Mouse (Mus musculus) left cerebral cortex, postnatal 10 days (tissue): ENCODE measurements around the gene Gprc6a. TPM values are rescaled to one million over a fixed set of nuclear protein-coding genes. Genes with fewer than 3 reads are reported as not detected.

Source experiments
- DNase-seq, 2 experiments: peaks; one replicate each; pipeline ENCODE4 v3.0.0; 2021 to 2022; ENCODE audit warnings: low spot score in 2 of 2, mixed read lengths in 1 of 2; ENCODE audit errors: extremely low spot score in 1 of 2
- intact Hi-C: fragments of 180-260 bp; cut with DNase I; formaldehyde crosslinking; loops from one replicate; pipeline ENCODE4 v1.15.1; 2025
- total RNA-seq, 2 experiments: library from RNA; stranded (reverse); gene quantifications; 2 replicates each; pipeline ENCODE4 v1.2.3; 2021

The Gprc6a gene
- not detected for total RNA-seq

DNA sequence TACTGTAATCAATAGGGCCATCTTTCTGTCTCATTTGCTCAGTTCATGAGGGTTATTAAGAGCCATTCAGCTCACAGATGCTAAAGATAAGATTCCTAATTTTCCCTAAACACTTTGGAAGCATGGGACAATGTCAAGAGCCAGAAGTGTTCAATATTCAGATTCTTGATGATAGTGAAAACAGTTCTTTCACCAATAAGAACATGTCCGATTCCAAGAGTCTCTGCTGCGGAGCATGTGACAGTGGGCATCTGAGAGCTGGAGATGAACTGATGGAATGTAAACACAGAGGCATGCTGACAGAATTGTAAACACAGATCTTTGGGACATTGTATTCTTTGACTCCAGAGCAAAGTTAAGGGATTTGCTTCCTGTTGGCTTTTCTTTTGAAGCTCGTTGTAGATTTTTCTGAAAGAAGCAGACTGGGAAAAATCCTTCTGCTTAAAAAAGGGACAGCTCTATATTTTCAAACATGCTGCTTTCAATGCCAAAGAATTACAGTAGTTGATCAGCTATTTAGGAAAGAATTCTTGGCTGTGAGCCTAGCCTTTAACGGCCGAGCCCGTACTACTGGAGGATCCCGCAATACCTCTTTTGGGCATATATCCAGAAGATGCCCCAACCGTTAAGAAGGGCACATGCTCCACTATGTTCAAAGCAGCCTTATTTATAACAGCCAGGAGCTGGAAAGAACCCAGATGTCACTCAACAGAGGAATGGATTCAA, at the start of gene Gprc6a:
Gprc6a (minus strand) TSS at position 51 of the 726 bp plus-strand sequence.
- DNase-seq = peak in 1 of 2 experiments; percentile 2
- intact Hi-C loops = no loop called here

DNA sequence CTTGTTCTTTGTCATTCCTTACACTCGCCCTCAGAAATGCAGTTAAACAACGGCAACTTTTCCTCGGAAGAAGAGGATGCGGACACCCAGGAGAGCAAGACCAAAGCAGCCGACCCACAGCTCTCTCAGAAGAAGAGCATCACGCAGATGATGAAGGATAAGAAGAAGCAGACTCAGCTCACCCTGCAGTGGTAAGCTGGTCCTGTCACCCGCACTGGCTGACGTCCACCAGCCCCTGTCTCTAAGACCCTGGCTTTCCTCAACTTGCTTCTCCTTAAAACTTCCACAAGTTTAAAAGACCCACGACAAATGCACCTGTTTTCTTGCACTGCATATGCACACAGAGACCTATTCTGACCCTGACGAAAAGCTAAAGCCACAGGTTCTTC, 47.0 kb upstream of the Gprc6a start:
- intact Hi-C loops = no loop called here
- DNase-seq = no peak

DNA sequence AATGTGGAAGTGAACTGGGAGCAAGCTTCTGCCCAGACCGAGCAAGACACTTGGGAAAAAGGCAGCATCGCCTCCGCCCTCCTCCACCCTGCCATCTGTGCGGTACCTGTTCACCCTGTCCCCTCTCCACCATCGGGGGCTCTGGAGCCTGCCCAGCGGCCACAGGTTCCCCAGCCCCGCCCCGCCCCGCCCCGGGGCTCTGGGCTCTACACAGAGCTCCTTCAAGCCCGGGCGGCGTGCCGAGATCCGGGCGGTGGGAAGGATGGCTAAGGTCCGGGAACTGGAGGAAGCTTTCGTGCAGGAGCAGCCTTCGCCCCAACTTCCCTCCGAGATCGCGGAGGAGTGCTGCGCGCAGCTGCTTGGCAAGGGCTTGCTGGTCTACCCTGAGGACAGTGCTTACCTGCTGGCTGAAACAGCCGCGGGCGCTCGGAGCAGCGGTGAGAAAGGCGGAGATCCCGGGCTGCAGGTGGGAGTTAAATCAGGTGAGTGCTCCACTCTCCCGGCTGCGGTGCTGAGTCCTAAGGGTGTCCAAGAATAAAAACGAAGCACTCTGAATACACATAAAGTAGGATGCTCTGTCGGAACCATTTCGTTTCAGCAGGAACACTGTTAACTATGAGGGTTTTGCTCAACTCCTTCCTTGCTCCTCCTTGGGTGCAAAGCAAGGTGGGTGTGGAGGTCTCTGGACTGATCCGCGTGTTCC, 46.4 kb upstream of the Gprc6a start, which contains the start of gene Rfx6:
Rfx6 (plus strand) TSS at position 209 of the 703 bp plus-strand sequence.
- DNase-seq = peak in 1 of 2 experiments; percentile 24
- intact Hi-C loops = no loop called here

DNA sequence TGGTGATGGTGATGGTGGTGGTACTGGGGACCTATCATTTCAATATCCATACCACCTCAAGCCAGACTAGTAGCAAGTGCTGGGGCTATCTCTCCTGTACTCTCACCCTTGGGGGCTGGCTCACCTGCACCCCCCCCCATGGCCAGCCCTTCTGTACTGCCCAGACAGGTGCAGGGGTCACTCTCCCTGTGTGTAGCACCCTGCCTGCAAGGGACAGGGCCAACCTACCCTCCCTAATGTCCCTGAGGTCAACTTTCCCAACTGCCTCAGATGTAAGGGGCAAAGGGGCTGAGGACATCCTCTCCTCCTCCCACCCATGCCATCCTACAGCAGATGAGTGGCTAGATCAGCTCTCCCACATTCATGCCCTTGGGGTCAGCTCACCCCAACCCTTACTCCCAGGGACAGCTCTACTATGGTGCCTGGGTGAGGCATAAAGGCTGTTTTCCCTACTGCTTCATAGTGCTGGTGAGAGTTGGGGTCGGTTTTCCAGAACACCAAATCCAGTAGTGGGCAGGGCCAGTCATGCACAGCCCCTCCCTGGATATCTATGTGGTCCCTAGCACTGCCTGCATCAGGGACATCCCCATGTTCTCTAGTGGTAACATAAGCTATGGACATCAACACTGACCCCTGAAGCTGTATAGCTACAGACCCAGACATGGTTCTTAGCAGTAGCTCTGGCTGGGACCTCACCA, 41.0 kb upstream of the Gprc6a start:
- no peak for DNase-seq
- intact Hi-C loops = no loop called here

DNA sequence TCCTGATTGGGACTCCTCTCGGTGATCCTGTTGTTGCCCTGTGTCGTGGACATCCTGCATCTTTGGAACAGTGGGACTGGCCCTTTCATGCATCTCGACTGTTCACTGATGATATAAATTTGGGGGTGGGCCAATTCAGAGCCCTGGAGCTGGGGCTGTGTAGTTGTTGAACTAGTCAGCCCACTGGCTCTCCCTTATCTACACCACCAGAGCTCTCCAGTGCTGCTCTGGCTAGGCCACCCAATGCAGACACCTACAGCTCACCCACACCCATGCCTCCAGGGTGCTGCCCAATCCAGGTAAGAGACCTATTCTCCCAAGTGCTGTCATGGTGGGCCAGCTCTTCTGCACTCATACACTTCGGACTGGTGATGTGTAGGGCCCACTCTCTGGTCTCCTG, 40.3 kb upstream of the Gprc6a start:
- no peak for DNase-seq
- intact Hi-C loops = no loop called here

DNA sequence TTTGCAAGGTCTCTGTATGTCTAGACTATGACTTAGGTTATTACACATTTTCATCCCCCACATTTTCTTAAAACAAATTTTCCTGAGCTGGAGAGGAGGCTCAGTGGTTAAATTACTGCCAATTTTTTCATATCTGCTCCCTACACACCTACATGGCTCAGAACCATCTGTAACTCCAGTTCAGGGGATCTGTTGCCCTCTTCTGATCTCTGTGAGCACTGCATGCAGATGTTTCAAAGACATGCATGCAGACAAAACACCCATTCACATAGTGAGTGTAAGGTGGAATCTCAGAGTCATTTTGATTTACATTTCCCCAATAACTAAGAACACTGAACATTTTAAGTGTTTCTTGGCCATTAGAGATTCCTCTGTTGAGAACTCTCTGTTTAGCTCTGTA, 38.1 kb upstream of the Gprc6a start:
- no peak for DNase-seq
- intact Hi-C loops = no loop called here

DNA sequence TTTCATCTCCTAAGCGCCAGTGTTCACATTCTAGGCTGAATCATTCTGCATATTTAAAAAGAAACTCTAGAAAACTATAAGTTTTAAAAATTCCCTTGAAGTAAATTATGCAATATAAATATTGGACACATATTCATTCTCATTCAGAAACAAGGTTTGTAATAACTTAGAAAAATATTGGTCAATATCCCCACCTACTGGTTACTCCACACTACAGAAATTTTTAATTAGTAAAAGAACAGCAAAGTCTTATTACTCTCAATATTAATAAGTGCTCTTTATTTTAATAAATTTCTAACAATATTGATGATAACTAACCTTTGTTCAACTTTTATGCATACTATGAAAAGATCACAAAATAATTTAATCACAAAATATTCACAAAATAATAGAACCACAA, 26.1 kb upstream of the Gprc6a start:
- DNase-seq = no peak
- intact Hi-C loops = loop anchor here (2.0 to 5.0 kb wide), 2 partner anchors 60 to 103 kb away; no protein-coding TSS in a partner anchor

DNA sequence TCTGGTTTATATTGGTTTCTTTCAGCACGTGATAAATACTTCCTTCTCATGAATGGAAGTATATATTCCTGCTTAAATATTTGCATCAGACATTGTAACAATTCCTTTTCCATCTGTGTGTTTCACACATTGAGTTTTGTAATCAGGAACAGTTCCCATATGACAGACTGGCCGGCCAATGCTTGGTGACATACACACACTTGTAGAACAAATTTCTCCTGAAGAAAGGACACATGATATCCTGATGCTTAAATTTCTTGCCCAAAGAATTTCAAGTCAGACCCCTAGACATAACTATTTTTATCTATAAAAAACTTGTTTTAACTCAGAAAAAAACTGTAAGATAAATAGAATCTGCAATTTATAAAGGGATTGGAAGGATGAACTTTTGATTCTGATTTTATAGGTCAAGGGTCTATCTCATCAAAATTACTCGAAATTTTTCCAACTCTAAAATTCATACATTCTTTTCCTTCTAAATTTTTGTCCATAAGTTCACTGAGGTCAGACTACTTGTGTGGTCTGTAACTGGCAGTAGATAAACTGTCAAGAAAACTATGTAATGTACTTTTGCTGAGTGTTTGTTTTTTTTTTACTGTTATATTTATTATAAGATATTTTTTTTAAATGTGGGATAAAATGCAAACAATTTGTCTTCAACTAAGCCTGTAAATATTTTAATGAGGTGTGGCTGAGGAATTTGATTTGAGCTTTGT, 18.4 kb upstream of the Gprc6a start:
- intact Hi-C loops = no loop called here
- DNase-seq = no peak

DNA sequence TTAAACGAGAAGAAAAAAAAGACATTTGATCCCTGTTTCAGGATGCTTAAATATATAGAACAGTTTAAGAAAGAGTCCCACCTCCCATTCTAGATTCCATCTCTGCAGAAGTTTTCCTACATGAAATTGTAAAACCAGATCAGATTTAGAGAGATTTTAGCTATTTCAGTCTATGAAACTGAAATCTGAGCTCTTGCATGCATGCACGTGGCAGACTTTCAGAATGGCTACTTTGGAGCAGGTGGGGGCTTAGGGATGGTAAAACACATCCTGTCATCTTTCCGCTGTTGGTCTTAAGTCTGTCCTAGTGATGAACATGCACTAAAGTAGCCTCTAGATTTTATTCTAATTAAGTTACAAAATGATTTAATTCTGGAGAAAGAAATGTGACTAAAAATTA, 10.1 kb downstream of the Gprc6a start:
- DNase-seq = no peak
- intact Hi-C loops = no loop called here

DNA sequence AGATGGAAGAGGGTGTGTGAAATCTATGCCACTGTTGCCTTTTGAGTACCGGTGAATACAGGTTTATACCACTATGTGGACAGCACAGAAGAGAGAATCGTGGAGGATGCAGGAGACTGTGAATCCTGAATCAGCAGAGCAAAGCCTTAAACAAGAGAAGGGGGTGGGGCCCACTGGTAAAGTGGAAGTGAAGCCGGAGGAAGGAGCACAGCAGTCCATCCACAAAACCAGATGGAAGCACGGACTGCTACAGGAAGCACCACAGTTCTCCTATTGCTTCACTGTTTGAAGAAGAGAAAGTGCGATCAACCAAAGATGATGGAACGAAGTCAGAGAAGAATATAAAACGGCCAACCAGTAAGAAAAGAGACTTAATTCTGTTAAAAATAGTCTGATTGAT, 11.1 kb downstream of the Gprc6a start:
- DNase-seq = no peak
- intact Hi-C loops = no loop called here

DNA sequence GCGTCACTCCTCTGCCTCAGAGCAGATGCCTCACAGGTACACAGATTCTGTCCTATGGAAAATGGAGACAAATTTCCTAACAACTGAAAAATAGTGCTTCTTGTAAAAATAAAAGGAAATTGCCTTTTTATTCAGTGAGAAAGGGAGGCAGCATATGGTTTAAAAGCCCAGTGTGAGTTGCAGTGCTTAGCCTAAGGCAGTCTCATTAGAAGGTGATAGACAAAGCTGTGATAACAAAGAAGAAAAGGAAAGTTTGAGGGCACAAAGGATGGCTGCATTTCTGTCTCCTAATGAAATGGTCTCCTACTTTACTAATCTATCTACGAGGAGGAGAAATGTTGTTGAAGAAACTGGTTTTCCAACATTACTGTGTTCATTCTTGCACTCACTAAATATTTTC, 12.7 kb downstream of the Gprc6a start:
- intact Hi-C loops = no loop called here
- no peak for DNase-seq

DNA sequence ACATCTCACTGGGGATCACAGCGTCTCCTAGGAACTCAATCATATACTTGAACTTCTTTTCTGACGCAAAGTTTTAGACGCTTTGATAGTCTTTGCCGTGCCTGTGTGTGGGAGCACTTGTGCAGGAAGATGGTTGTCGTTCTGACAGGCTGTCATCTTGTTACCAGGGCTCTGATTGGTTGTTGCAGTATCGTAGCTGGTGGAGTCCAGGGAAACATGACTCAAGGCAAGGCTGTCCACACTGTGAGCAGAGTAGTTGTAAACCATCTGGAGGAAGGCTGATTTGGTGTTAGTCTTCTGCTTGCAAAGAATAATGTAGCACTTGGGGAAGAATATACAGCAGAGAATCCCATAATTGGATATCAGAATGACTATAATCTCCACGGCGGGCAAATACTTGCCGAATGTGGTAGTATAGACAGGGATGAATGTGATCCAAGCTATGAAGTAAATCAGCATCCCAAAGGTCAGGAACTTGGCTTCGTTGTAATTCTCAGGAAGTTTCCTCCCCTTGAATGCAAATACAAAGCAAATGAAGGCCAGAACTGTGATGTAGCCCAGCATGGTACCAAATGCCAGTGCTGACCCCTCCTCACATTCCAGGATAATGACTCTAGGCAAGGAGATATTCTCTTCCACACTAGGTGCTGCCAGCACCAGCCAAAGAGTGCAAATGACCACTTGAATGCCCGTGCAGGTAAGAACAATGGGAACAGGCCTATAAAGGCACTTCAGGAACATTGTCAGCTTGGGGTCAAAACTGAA, 16.3 kb downstream of the Gprc6a start:
- intact Hi-C loops = no loop called here

DNA sequence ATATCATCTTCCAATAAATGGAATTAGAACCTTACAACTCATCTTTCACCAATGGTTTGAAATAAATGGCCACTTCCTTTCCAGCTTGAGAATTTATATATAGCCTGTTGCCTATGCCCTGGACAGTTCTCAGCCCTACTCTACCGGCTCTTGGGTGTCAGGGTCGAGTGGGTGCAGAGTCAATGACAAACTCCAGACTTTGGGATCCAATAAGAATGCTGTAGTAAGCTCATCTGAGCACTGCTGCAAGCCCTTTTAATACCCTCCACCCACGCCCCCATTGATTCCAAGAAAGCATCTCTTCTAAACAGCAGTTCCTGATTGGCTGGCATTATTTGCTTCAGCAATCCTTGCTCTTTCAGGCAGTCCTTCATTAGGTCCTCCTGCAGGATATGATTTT, 17.8 kb downstream of the Gprc6a start:
- intact Hi-C loops = no loop called here
- no peak for DNase-seq

More for the DNA sequence above, 16.3 kb downstream of the Gprc6a start:
- no peak for DNase-seq

DNA sequence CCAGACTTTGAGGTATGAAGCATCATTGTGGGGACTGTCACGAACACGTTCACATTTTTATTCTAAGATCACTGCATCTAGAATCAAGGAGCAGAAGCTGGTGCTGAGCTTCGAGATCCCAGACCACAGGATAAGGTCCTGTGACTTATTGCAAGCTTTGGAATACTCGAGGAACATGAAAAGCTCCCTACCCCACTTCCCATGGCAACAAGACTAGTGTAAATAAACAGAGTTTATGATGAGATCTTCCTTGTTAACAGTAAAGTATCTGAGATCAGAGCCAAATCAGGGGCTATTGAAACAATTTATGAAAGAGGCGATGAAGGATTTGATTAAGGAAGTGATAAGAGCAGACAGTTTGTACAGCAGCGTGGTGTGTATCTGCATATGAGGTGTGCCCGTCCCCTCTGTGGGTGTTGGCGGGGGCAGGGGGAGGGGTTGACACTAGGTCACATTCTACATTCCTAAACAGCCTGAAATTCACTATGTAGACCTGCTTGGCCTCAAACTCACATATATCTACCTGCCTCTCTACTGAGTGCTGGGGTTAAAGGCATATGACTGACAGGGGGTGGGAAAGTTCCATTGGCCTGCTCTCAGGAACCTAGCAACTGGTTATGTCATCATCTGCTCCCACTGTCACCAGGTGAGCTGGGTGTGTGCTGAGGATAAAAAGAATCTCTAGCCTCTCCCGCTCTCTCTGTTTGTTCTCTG, 19.1 kb downstream of the Gprc6a start:
- intact Hi-C loops = no loop called here
- DNase-seq = no peak

DNA sequence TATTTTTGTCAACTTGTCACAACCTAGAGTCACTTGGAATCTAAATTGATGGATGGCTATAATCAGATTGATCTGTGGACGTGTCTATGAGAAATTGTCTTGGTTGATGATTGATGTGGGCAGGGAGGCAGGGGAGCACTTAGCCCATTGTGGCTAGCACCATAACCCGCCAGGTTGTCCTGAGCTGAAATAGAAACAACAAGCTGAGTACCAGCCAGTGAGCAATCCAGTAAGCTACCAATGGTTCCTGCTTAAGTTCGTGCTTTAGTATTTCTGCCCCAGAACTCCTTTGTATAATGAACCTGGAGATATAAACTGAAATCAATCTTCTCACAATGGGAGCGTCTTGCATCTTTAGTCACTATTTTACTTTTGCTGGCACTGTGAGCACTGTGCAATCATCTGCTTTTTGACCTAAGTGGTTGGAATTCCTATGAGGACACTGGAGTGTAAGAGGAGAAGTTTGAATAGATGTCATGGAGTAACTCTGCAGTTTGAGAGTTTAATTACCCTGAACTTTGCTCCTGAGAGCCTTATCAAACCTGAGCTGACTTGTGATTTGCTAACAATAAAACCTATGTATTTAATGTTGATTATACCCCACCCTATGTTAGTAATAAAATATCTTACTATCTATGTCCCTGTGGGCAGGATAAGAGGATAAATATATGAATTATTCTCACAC, 21.4 kb downstream of the Gprc6a start:
- intact Hi-C loops = no loop called here
- no peak for DNase-seq

DNA sequence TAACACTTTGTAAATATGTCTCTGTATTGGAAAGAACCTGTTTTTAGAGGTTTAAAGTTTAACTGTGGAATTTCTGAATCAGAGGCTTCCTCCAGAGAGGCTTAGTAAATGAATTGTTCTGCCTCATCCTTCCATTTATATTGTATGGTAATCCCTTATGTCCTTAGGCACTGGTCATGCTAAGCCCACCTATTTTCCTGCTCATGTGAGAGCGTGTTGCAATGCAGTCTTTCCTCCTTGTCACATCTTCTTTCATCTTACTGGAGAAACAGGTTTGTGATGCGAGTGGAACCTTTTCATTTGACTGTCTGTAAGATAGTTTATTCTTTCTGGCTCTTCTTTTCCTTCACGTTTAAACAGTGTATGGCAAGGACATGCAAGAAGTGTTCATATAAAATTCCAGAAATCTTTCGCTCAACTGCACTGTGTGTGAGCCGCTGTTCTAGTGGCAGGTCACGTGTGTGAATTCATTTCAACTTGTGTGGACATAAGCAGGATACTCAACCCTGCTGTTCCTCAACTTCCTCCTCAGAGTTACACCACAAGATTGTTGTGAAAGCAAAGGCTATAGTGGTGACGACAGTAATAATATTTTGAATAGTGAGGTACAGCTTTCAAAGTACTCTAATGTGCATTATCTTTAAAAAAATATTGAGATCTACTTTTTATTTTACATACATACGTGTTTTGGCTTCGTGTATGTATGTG, 34.2 kb downstream of the Gprc6a start:
- intact Hi-C loops = loop anchor here (5.0 kb wide), 1 partner anchor 60 kb away; no protein-coding TSS in a partner anchor
- no peak for DNase-seq
